Mouse (Mus musculus): Measurements from ENCODE around the gene Camsap1.

GRCm38 (mm10) chr2:26024138-26025075, 41.3 kb upstream of the Camsap1 start:
- no peak for TF ChIP-seq CTCF (IDR thresholded peaks at IDR 0.05; ENCODE audit: control insufficient read depth, insufficient read depth, insufficient replicate concordance, low read depth, low read length)
- TF ChIP-seq POLR2A (IDR thresholded peaks at IDR 0.05; ENCODE audit: control insufficient read depth, low read depth, low read length): no peak

Data from testis, adult 2 months (tissue).